Mouse (Mus musculus): ENCODE results near the gene Aven. TPM values are rescaled to one million over a fixed set of nuclear protein-coding genes. Genes with fewer than 3 reads are reported as not detected.
"Not testable (repeated sequence)": the region's sequence is repeated elsewhere in the genome, so short reads cannot be mapped to it uniquely, and the experiment has no call there.

Gene Aven
- 2.7 and 3.0 TPM in 2 replicates for polyA plus RNA-seq (2014; fragmentation: Nextera tagmentation; extraction: Ambion mirVana)

- under 1% methylated on average over 57 of the region's 87 CpGs for WGBS
- ATAC-seq (peak; percentile 96), DNase-seq (ENCODE audit: low spot score) (peak; percentile 86)
- Histone ChIP-seq H3K36me3 (ENCODE audit: control insufficient read depth, insufficient read depth, low read length) (no peaks in the 10 kb centered on the region), H3K27ac (ENCODE audit: low read depth, low read length) (peak within 1 kb of the TSS; percentile 97), H3K4me3 (ENCODE audit: low read depth, low read length) (peak within 1 kb of the TSS; percentile 69), H3K4me1 (ENCODE audit: control insufficient read depth, insufficient read depth, low read length) (peaks cover 8% of the 10 kb centered on the region), H3K4me2 (ENCODE audit: low read length) (peak within 1 kb of the TSS; percentile 79), H3K9me3 (replicated peaks; ENCODE audit: control insufficient read depth, low read length) (no peaks in the 10 kb centered on the region), H3K27me3 (replicated peaks; ENCODE audit: control insufficient read depth, insufficient read depth, low read length) (no peaks in the 10 kb centered on the region), H3K9ac (ENCODE audit: low read length) (peak within 1 kb of the TSS; percentile 96)
These were observed at the start of gene Aven for GRCm38 (mm10) chr2:112492856-112493538. TSS of gene Aven (plus strand) at chr2:112492964.

GRCm38 (mm10) chr2:112443491-112443890 is 49.3 kb upstream of the Aven start:
- H3K4me1 ChIP-seq (ENCODE audit: control insufficient read depth, insufficient read depth, low read length): no peaks in the 10 kb centered on the region
- no peaks in the 10 kb centered on the region for H3K27me3 ChIP-seq (replicated peaks; ENCODE audit: control insufficient read depth, insufficient read depth, low read length)
- no peak overlapping the region for H3K4me2 ChIP-seq (ENCODE audit: low read length)
- WGBS: 72% methylated on average over 2 of the region's 2 CpGs
- no peak overlapping the region for H3K27ac ChIP-seq (ENCODE audit: low read depth, low read length)
- H3K9me3 ChIP-seq (replicated peaks; ENCODE audit: control insufficient read depth, low read length): no peaks in the 10 kb centered on the region
- no peak for DNase-seq (ENCODE audit: low spot score)
- H3K9ac ChIP-seq (ENCODE audit: low read length): no peak overlapping the region
- ATAC-seq: no peak
- H3K36me3 ChIP-seq (ENCODE audit: control insufficient read depth, insufficient read depth, low read length): no peaks in the 10 kb centered on the region
- no peak overlapping the region for H3K4me3 ChIP-seq (ENCODE audit: low read depth, low read length)

GRCm38 (mm10) chr2:112445511-112445910 is 47.3 kb upstream of the Aven start:
- DNase-seq (ENCODE audit: low spot score) (no peak), ATAC-seq (no peak)
- no peaks in the 10 kb centered on the region for H3K27me3 ChIP-seq (replicated peaks; ENCODE audit: control insufficient read depth, insufficient read depth, low read length)
- no peak overlapping the region for H3K4me2 ChIP-seq (ENCODE audit: low read length)
- H3K9ac ChIP-seq (ENCODE audit: low read length): no peak overlapping the region
- H3K4me1 ChIP-seq (ENCODE audit: control insufficient read depth, insufficient read depth, low read length): no peaks in the 10 kb centered on the region
- H3K4me3 ChIP-seq (ENCODE audit: low read depth, low read length): no peak overlapping the region
- H3K27ac ChIP-seq (ENCODE audit: low read depth, low read length): no peak overlapping the region
- H3K9me3 ChIP-seq (replicated peaks; ENCODE audit: control insufficient read depth, low read length): no peaks in the 10 kb centered on the region
- H3K36me3 ChIP-seq (ENCODE audit: control insufficient read depth, insufficient read depth, low read length): no peaks in the 10 kb centered on the region

GRCm38 (mm10) chr2:112448046-112448445 is 44.7 kb upstream of the Aven start:
- not testable (repeated sequence) for H3K9ac ChIP-seq (ENCODE audit: low read length); H3K27me3 ChIP-seq (replicated peaks; ENCODE audit: control insufficient read depth, insufficient read depth, low read length); H3K4me2 ChIP-seq (ENCODE audit: low read length); H3K4me3 ChIP-seq (ENCODE audit: low read depth, low read length); ATAC-seq; H3K9me3 ChIP-seq (replicated peaks; ENCODE audit: control insufficient read depth, low read length); H3K27ac ChIP-seq (ENCODE audit: low read depth, low read length); H3K36me3 ChIP-seq (ENCODE audit: control insufficient read depth, insufficient read depth, low read length); H3K4me1 ChIP-seq (ENCODE audit: control insufficient read depth, insufficient read depth, low read length); DNase-seq (ENCODE audit: low spot score)
- 71% methylated on average over 4 of the region's 4 CpGs for WGBS

- H3K4me2 ChIP-seq (ENCODE audit: low read length): no peak overlapping the region
- no peaks in the 10 kb centered on the region for H3K9me3 ChIP-seq (replicated peaks; ENCODE audit: control insufficient read depth, low read length)
- no peak overlapping the region for H3K4me3 ChIP-seq (ENCODE audit: low read depth, low read length)
- DNase-seq (ENCODE audit: low spot score) (no peak), ATAC-seq (no peak)
- no peaks in the 10 kb centered on the region for H3K4me1 ChIP-seq (ENCODE audit: control insufficient read depth, insufficient read depth, low read length)
- H3K36me3 ChIP-seq (ENCODE audit: control insufficient read depth, insufficient read depth, low read length): no peaks in the 10 kb centered on the region
- H3K9ac ChIP-seq (ENCODE audit: low read length): no peak overlapping the region
- H3K27me3 ChIP-seq (replicated peaks; ENCODE audit: control insufficient read depth, insufficient read depth, low read length): no peaks in the 10 kb centered on the region
- no peak overlapping the region for H3K27ac ChIP-seq (ENCODE audit: low read depth, low read length)
These were observed 44.2 kb upstream of the Aven start for GRCm38 (mm10) chr2:112448510-112449059.

GRCm38 (mm10) chr2:112449597-112450296 is 43.0 kb upstream of the Aven start:
- Histone ChIP-seq H3K36me3 (ENCODE audit: control insufficient read depth, insufficient read depth, low read length) (no peaks in the 10 kb centered on the region), H3K9me3 (replicated peaks; ENCODE audit: control insufficient read depth, low read length) (no peaks in the 10 kb centered on the region), H3K27me3 (replicated peaks; ENCODE audit: control insufficient read depth, insufficient read depth, low read length) (no peaks in the 10 kb centered on the region), H3K4me3 (ENCODE audit: low read depth, low read length) (no peak overlapping the region), H3K4me1 (ENCODE audit: control insufficient read depth, insufficient read depth, low read length) (no peaks in the 10 kb centered on the region), H3K9ac (ENCODE audit: low read length) (no peak overlapping the region), H3K4me2 (ENCODE audit: low read length) (no peak overlapping the region), H3K27ac (ENCODE audit: low read depth, low read length) (no peak overlapping the region)
- DNase-seq (ENCODE audit: low spot score) (peak; percentile 10), ATAC-seq (no peak)
- 37% methylated on average over 4 of the region's 4 CpGs for WGBS

- not testable (repeated sequence) for H3K4me3 ChIP-seq (ENCODE audit: low read depth, low read length); ATAC-seq; H3K4me2 ChIP-seq (ENCODE audit: low read length)
These were observed 40.3 kb upstream of the Aven start for GRCm38 (mm10) chr2:112452513-112452912.

GRCm38 (mm10) chr2:112454125-112454861 is 38.5 kb upstream of the Aven start:
- Histone ChIP-seq H3K4me3 (ENCODE audit: low read depth, low read length) (peak overlapping the region; percentile 78), H3K36me3 (ENCODE audit: control insufficient read depth, insufficient read depth, low read length) (no peaks in the 10 kb centered on the region), H3K27me3 (replicated peaks; ENCODE audit: control insufficient read depth, insufficient read depth, low read length) (no peaks in the 10 kb centered on the region), H3K4me1 (ENCODE audit: control insufficient read depth, insufficient read depth, low read length) (peaks cover 8% of the 10 kb centered on the region), H3K27ac (ENCODE audit: low read depth, low read length) (peak overlapping the region; percentile 61; the same call in 1 of the 2 replicates), H3K9me3 (replicated peaks; ENCODE audit: control insufficient read depth, low read length) (no peaks in the 10 kb centered on the region), H3K4me2 (ENCODE audit: low read length) (peak overlapping the region; percentile 61), H3K9ac (ENCODE audit: low read length) (peak overlapping the region; percentile 91)
- DNase-seq (ENCODE audit: low spot score) (no peak), ATAC-seq (no peak)
- 33% methylated on average over 17 of the region's 17 CpGs for WGBS

More at GRCm38 (mm10) chr2:112452513-112452912, 40.3 kb upstream of the Aven start:
- H3K9ac ChIP-seq (ENCODE audit: low read length); DNase-seq (ENCODE audit: low spot score); H3K36me3 ChIP-seq (ENCODE audit: control insufficient read depth, insufficient read depth, low read length); H3K4me1 ChIP-seq (ENCODE audit: control insufficient read depth, insufficient read depth, low read length); H3K9me3 ChIP-seq (replicated peaks; ENCODE audit: control insufficient read depth, low read length); H3K27ac ChIP-seq (ENCODE audit: low read depth, low read length); H3K27me3 ChIP-seq (replicated peaks; ENCODE audit: control insufficient read depth, insufficient read depth, low read length): not testable (repeated sequence)
